9 mouse cellular contexts compared by ENCODE assay signal in the genomic region with DNA sequence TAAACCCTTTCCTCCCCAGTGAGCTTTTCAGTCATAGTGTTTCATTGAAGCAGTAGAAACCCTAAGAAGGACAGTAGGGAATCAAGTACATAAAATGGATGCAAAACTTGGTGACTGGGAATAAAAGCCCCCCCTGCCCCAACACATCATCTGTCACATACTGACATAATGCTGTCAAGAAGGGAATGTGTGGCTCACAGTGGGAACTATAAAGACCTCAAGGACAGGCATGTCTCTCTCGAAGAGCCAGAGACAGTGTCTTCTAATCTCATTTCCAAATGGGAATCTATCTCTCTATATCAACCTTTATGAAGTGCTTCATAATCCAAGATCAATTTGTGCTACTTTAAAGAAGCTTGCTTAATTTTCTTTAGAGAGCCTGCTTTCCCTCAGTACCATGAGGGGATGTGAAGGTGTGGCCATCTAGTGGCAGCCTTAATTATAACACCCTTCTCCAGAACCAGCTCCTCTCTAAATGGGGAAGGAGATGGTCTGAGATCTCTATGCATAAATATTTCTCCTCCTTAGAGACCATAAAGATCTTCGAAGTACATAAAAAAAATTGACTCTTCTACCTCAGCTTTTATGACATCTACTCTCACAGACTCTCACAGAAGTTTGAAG.
A peak's percentile ranks its signal among the peaks of the same experiment; 100 is the strongest.
DNase-seq lines count a peak whose midpoint lies in the region; ATAC-seq and TF ChIP-seq lines count a peak whose summit lies in the region.
"Had no signal": no experiment of that assay in that cellular context is flagged by ENCODE, and none has a peak within 500 bp of the region (broad histone marks: within the 10 kb centered on the region; RNA-seq: fewer than 3 reads in every experiment).

No protein-coding gene starts in this region.

- peak; percentile 60 for DNase-seq in MN1 (ENCODE audit: low spot score)
- DNase-seq in embryo, embryonic 10 days (ENCODE audit: low spot score), result peak; percentile 72
- DNase-seq in kidney, postnatal 10 days, result peak; percentile 65
- peak; percentile 83 for DNase-seq in lung, embryonic 14.5 days
- peak; percentile 80 for DNase-seq in retina, embryonic 14.5 days (ENCODE audit: low spot score)
- no peak for DNase-seq in natural killer cell, adult 2 months (ENCODE audit: low spot score in 2 of 2)

- no peak overlapping the region for H3K27ac ChIP-seq in heart, embryonic 14.5 days (replicated peaks in 1 of 2; ENCODE audit: control insufficient read depth in 1 of 2, insufficient read depth in 1 of 2, low read depth in 2 of 2, low read length in 2 of 2)
- H3K27ac ChIP-seq in lung, embryonic 14.5 days (ENCODE audit: low read depth), result no peak overlapping the region
- H3K27ac ChIP-seq: limb, embryonic 12.5 days had no signal

- peak; percentile 84 for TF ChIP-seq CTCF in lung, embryonic 14.5 days (IDR thresholded peaks at IDR 0.05; ENCODE audit: low read depth)

- no peaks in the 10 kb centered on the region for H3K36me3 ChIP-seq in heart, embryonic 14.5 days (ENCODE audit: control insufficient read depth, insufficient read depth, low read length)
- H3K36me3 ChIP-seq in lung, embryonic 14.5 days (ENCODE audit: insufficient read depth), result no peaks in the 10 kb centered on the region
- H3K36me3 ChIP-seq: limb, embryonic 12.5 days had no signal

- no peaks in the 10 kb centered on the region for H3K27me3 ChIP-seq in heart, embryonic 14.5 days (ENCODE audit: control insufficient read depth, insufficient read depth, low read length)
- no peaks in the 10 kb centered on the region for H3K27me3 ChIP-seq in lung, embryonic 14.5 days (ENCODE audit: insufficient read depth, low read length)
- H3K27me3 ChIP-seq: limb, embryonic 12.5 days had no signal

- ATAC-seq in CD4-positive, CD25-positive, alpha-beta regulatory T cell, adult 4 months, result peak; percentile 60
- no peak for ATAC-seq in heart, embryonic 14.5 days (ENCODE audit: insufficient number of reproducible peaks, insufficient read depth, low FRiP score, low read depth)
- ATAC-seq in lung, embryonic 14.5 days (ENCODE audit: insufficient read depth), result peak; percentile 80; the same call in 1 of the 2 replicates

- WGBS in heart, embryonic 14.5 days, result 22% methylated on average over 2 of the region's 2 CpGs
- 18% methylated on average over 2 of the region's 2 CpGs for WGBS in lung, embryonic 14.5 days

- H3K4me3 ChIP-seq in heart, embryonic 14.5 days (ENCODE audit: control insufficient read depth in 1 of 2, insufficient read depth in 1 of 2, low read depth in 1 of 2, low read length in 2 of 2), result no peak overlapping the region
- no peak overlapping the region for H3K4me3 ChIP-seq in lung, embryonic 14.5 days (ENCODE audit: low read depth, low read length)
- H3K4me3 ChIP-seq: limb, embryonic 12.5 days had no signal

- H3K4me1 ChIP-seq in heart, embryonic 14.5 days (ENCODE audit: control insufficient read depth in 2 of 2, insufficient read depth in 2 of 2, low read length in 2 of 2), result no peaks in the 10 kb centered on the region
- H3K4me1 ChIP-seq in lung, embryonic 14.5 days (ENCODE audit: insufficient read depth), result no peaks in the 10 kb centered on the region
- H3K4me1 ChIP-seq: limb, embryonic 12.5 days had no signal

- peak overlapping the region; percentile 39 for H3K4me2 ChIP-seq in heart, embryonic 14.5 days (ENCODE audit: low read length)
- H3K4me2 ChIP-seq in lung, embryonic 14.5 days, result no peak overlapping the region
- H3K4me2 ChIP-seq: limb, embryonic 12.5 days had no signal

- H3K9me3 ChIP-seq in heart, embryonic 14.5 days (ENCODE audit: control insufficient read depth, low read length), result no peaks in the 10 kb centered on the region
- H3K9me3 ChIP-seq in lung, embryonic 14.5 days (ENCODE audit: low read depth, low read length), result no peaks in the 10 kb centered on the region
- H3K9me3 ChIP-seq: limb, embryonic 12.5 days had no signal

- no peak overlapping the region for H3K9ac ChIP-seq in heart, embryonic 14.5 days (ENCODE audit: low read length)
- H3K9ac ChIP-seq in lung, embryonic 14.5 days, result no peak overlapping the region
- H3K9ac ChIP-seq: limb, embryonic 12.5 days had no signal

Comparison
In these comparisons a context has a peak if more than half of its experiments do, and no peak if none do; other contexts are left out.
1. DNase-seq: peak in MN1 (single experiment), embryo, embryonic 10 days (single experiment), kidney, postnatal 10 days (single experiment), lung, embryonic 14.5 days (single experiment) and retina, embryonic 14.5 days (single experiment); none in natural killer cell, adult 2 months (0 of 2).